ENCODE assay signal across 13 mouse cellular contexts in the genomic region with DNA sequence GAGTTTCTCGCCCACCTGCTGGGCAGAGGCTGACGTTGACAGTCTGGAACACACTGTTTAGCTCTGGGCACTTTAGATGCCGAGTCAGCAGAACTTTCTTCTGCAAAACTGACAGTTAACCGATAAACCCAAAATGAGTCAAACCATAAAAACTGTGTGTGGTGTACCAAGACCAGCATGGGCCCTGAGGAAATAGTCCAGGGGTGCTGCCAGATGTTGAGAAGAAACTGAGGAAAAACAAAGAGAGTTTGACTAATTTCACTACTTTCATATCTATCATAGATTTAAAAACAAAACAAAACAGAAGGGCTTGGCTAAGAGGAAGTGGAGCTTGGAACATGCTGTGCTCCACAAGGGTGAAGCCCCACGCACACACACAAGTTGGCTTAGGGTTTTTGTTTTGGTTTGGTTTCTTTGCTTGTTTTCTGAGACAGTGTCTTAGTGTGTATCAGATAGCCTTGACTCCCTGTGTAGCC. TPM values are rescaled to one million over a fixed set of nuclear protein-coding genes. Genes with fewer than 3 reads are reported as not detected.
DNase-seq lines count a peak whose midpoint lies in the region; ATAC-seq lines count a peak whose summit lies in the region.
"Had no signal": no experiment of that assay in that cellular context is flagged by ENCODE, and none has a peak within 500 bp of the region (broad histone marks: within the 10 kb centered on the region; RNA-seq: fewer than 3 reads in every experiment).

No protein-coding gene starts in this region.

- ATAC-seq in hematopoietic stem cell, adult 5-6 weeks (replicated peaks in 1 of 2; ENCODE audit: insufficient read depth in 1 of 2, low FRiP score in 2 of 2, low TSS enrichment in 1 of 2, low read depth in 1 of 2, poor library complexity in 2 of 2, severe bottlenecking in 2 of 2) = peak; percentile 61 to 64
- ATAC-seq in hindbrain, embryonic 14.5 days (ENCODE audit: low FRiP score) = no peak
- ATAC-seq: forebrain, embryonic 13.5 days; midbrain, embryonic 15.5 days had no signal

- no peak overlapping the region for H3K9ac ChIP-seq in hindbrain, embryonic 14.5 days
- H3K9ac ChIP-seq: forebrain, embryonic 13.5 days; midbrain, embryonic 15.5 days had no signal

- H3K36me3 ChIP-seq in hindbrain, embryonic 14.5 days (replicated peaks; ENCODE audit: control insufficient read depth, insufficient read depth) = no peaks in the 10 kb centered on the region

- H3K27me3 ChIP-seq in hindbrain, embryonic 14.5 days (ENCODE audit: control insufficient read depth, insufficient read depth, low read length) = no peaks in the 10 kb centered on the region
- H3K27me3 ChIP-seq: forebrain, embryonic 13.5 days; midbrain, embryonic 15.5 days had no signal

- no peak overlapping the region for H3K4me2 ChIP-seq in hindbrain, embryonic 14.5 days (replicated peaks)
- H3K4me2 ChIP-seq: forebrain, embryonic 13.5 days; midbrain, embryonic 15.5 days had no signal

- H3K4me3 ChIP-seq in hindbrain, embryonic 14.5 days (replicated peaks; ENCODE audit: low read length) = no peak overlapping the region
- H3K4me3 ChIP-seq: forebrain, embryonic 13.5 days; midbrain, embryonic 15.5 days had no signal

- WGBS in hindbrain, embryonic 14.5 days = 69% methylated on average over 5 of the region's 5 CpGs

- DNase-seq in heart, adult 8-10 months (ENCODE audit: low spot score) = peak; percentile 49
- DNase-seq in heart, postnatal 25 days (ENCODE audit: low spot score) = no peak
- DNase-seq in thymus, postnatal 14 days = peak; percentile 16
- DNase-seq in thymus, postnatal 10 days (ENCODE audit: low spot score in 2 of 2) = no peak
- DNase-seq in naive thymus-derived CD4-positive, alpha-beta T cell, adult 2 months (ENCODE audit: low read depth) = peak; percentile 55
- DNase-seq in hindbrain, embryonic 14.5 days (ENCODE audit: low spot score) = no peak
- no peak for DNase-seq in adrenal gland, adult 2 months
- DNase-seq: adrenal gland, postnatal 36 days; cerebellum, postnatal 36 days; left cerebral cortex, postnatal 4 days had no signal

- no peaks in the 10 kb centered on the region for H3K9me3 ChIP-seq in hindbrain, embryonic 14.5 days (ENCODE audit: control insufficient read depth, low read length)
- H3K9me3 ChIP-seq: forebrain, embryonic 13.5 days; midbrain, embryonic 15.5 days had no signal

- no peaks in the 10 kb centered on the region for H3K4me1 ChIP-seq in hindbrain, embryonic 14.5 days (replicated peaks; ENCODE audit: control insufficient read depth, insufficient read depth, low read length)
- H3K4me1 ChIP-seq: forebrain, embryonic 13.5 days; midbrain, embryonic 15.5 days had no signal

- H3K27ac ChIP-seq in hindbrain, embryonic 14.5 days = no peak overlapping the region
- H3K27ac ChIP-seq: forebrain, embryonic 13.5 days; midbrain, embryonic 15.5 days had no signal

- intact Hi-C loops in heart, postnatal 25 days (cut with DNase I) = no loop called here

RNA-seq across cellular contexts. Expression of a gene that starts 26.8 kb away (rescaled TPM):
- under 1 TPM; 0.23 to 0.78 (median 0.53) TPM for total RNA-seq in heart, adult 8-10 months (2022)
- under 1 TPM; 0.29 to 0.45 TPM for total RNA-seq in heart, postnatal 25 days (2021)
- 0.19 and 1.1 TPM in 2 replicates for total RNA-seq in hematopoietic stem cell, adult 5-6 weeks (2017)
- polyA plus RNA-seq in hindbrain, embryonic 14.5 days (2014; fragmentation: Nextera tagmentation; extraction: Ambion mirVana) = 50.5 and 54.2 TPM in 2 replicates
- 1 to 10 TPM; 1.6 to 2.3 TPM for total RNA-seq in adrenal gland, adult 2 months (2021)
- polyA plus RNA-seq in adrenal gland, adult 2 months (2012; rRNA removed) = 0.03 and 0.15 TPM in 2 replicates

Comparison
In these comparisons a context has a peak if more than half of its experiments do, and no peak if none do; other contexts are left out.
1. DNase-seq: peak in heart, adult 8-10 months (single experiment), thymus, postnatal 14 days (single experiment) and naive thymus-derived CD4-positive, alpha-beta T cell, adult 2 months (single experiment); none in heart, postnatal 25 days (single experiment), thymus, postnatal 10 days (0 of 2), hindbrain, embryonic 14.5 days (single experiment) and adrenal gland, adult 2 months (single experiment).